Mouse (Mus musculus): Measurements from ENCODE around the gene Nop14.
"Not testable (repeated sequence)": the region's sequence is repeated elsewhere in the genome, so short reads cannot be mapped to it uniquely, and the experiment has no call there.

Gene Nop14

GRCm38 (mm10) chr5:34632996-34633395 is 27.0 kb downstream of the Nop14 start:
- no peak for DNase-seq (ENCODE audit: low spot score in 2 of 2)

- no peak for DNase-seq (ENCODE audit: low spot score in 2 of 2)
These were observed 50.0 kb downstream of the Nop14 start for GRCm38 (mm10) chr5:34609966-34610365.

GRCm38 (mm10) chr5:34608226-34608625 is 51.7 kb downstream of the Nop14 start:
- DNase-seq (ENCODE audit: low spot score in 2 of 2) = no peak

DNA sequence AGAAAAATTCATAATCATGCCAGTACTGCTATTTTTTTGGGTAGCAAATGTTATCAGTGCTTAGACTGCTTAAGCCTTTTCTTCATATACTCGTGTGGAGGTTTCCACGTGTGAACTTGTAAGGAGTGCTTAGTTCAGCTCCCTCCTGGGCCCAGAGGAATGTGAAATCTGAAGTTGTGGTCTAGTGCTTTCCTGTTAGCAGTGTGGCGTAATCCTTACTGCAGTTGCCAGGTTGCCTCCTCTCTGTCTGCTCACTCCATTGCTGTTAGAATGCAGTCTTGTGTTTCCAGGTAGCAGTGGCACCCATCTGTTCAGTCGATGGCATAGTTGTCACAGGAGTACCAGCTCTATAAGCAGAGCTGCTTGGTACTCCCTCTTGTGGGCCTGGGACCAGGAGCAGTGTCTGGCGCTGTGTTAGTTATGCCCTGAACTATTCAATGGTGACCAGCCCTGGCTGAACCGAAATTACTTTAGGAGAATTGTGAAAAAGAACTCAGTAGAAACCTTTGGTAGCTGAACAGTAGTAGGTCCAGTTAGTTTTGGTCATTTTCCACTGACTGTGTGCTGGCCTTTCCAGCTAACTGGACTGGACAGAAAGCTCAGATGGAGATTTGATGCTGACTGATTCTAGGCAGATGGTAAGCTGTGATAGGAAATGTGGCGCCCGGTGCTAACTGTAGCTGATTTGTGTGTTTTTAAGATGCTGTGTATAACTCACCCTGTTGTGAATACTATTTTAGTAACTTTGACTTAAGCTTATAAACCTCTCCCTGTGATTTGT is 52.7 kb downstream of the Nop14 start:
- no peak for DNase-seq (ENCODE audit: low spot score in 2 of 2)

DNA sequence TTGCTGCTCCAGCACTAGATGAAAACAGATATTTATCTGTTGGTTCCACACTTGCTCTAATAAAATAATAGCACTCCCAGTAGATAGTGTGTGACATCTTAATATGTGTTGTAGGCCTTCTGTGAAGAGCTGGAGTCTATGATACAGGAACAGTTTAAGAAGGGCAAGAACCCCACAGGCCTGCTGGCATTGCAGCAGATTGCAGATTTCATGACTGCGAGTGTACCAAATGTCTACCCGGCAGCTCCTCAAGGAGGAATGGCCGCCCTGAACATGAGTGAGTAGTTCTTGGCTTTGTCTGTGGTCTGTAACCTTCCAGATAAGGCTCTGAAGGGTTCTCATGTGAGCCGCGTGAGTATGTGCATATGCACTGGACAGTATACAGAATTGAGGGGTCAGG is 55.4 kb downstream of the Nop14 start:
- DNase-seq (ENCODE audit: low spot score in 2 of 2) = no peak

DNA sequence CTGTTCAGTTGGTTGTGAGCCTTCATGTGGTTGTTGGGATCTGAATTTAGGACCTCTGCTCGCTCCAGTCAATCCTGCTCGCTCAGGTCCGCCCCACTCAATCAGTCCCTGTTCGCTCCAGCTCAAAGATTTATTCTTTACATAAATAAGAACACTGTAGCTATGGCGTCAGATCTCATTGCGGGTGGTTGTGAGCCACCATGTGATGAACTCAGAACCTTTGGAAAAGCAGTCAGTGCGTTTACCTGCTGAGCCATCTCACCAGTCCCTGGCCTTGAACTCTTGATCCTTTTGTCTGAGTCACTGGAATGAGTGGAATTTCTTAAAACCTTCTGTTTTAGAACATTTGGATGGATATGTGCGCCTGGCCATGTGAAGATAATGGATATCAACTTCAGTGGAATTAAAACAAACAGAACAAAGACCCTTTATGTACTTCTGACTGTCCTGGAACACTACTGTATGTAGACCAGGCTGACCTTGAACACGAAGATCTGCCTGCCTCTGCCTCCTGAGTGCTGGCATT is 66.7 kb downstream of the Nop14 start:
- no peak for DNase-seq (ENCODE audit: low spot score in 2 of 2)

GRCm38 (mm10) chr5:34592666-34593065 is 67.3 kb downstream of the Nop14 start:
- DNase-seq (ENCODE audit: low spot score in 2 of 2) = no peak

DNA sequence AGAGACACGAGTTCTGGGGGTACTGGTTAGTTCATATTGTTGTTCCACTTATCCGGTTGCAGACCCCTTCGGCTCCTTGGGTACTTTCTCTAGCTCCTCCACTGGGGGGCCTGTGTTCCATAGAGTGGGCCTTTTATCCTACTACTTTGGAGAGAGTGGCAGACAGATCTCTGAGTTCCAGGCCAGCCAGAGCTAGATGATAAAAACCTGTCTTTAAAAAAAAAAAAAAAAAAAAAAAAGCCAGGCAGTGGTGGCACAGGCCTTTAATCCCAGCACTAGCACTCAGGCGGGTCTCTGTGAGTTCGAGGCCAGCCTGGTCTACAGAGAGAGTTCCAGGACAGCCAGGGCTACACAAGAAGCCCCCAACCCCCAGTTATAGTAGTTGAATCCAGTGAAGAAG is 67.7 kb downstream of the Nop14 start:
- not testable (repeated sequence) for DNase-seq (ENCODE audit: low spot score in 2 of 2)

GRCm38 (mm10) chr5:34591388-34592004 is 68.5 kb downstream of the Nop14 start:
- no peak for DNase-seq (ENCODE audit: low spot score in 2 of 2)

DNA sequence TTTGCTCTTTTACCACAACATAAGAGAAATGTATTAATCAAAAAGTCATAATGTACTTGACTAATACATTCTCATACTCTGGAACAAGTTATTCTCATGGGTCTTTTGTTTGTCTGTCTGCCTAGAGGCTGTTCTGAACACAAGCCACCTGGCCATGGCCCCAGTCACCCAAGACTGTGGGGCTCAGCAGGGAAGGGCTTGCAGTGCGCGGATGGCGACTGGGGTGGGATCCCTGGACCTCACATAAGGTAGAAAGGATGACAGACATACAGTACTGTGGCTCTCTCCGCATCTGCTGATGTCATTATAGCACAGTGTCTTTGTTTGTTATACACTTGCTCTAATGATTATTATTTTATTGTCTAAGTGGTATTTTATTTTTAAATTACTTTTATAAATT is 69.2 kb downstream of the Nop14 start:
- DNase-seq (ENCODE audit: low spot score in 2 of 2) = no peak

DNA sequence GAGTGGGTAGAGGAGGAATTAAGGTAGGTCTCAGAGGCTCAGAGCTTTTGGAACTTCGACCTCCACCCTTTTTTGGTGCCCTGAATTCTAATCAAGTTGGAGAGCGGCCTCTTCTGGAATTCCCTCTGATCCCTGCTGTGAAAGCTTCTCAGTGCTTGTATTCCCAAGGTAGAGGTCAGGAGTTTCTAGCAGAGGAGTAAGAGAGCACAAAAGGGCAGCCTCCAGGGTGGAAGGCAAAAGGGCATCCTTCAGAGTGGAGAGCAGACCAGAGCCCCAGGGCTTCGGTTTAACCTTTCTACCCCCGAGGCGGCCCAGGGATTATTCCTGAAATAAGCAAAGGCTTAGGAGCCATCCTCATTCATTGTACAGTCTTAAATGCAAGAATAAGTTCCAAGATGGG is 69.9 kb downstream of the Nop14 start:
- DNase-seq (ENCODE audit: low spot score in 2 of 2) = no peak
